Mouse (Mus musculus) lung, embryonic 14.5 days (tissue): ENCODE data around the gene BC035044. TPM values are rescaled to one million over a fixed set of nuclear protein-coding genes. Genes with fewer than 3 reads are reported as not detected.
"Not testable (repeated sequence)": the region's sequence is repeated elsewhere in the genome, so short reads cannot be mapped to it uniquely, and the experiment has no call there.

ENCODE experiments used
- ATAC-seq: fragments of 200-750 bp; cut with Nextera tagmentation; 2 replicates; pipeline ENCODE4 v1.8.0; 2017; ENCODE audit warnings: mild to moderate bottlenecking, moderate TSS enrichment, moderate library complexity; ENCODE audit not compliant: insufficient read depth
- DNase-seq: peaks from one replicate; pipeline ENCODE4 v3.0.0-alpha.2; 2015
- H3K27ac ChIP-seq: fragments of 300-500 bp; sonication (generic); 2 replicates; pipeline ENCODE4 v1.5.1; 2014; ENCODE audit warnings: low read depth, mild to moderate bottlenecking, moderate library complexity
- H3K27me3 ChIP-seq: fragments of 300-500 bp; sonication (generic); 2 replicates; pipeline ENCODE4 v1.6.1; 2014; ENCODE audit warnings: low read length, control low read depth; ENCODE audit not compliant: insufficient read depth
- H3K36me3 ChIP-seq: fragments of 300-500 bp; sonication (generic); 2 replicates; pipeline ENCODE4 v1.6.1; 2014; ENCODE audit warnings: control low read depth; ENCODE audit not compliant: insufficient read depth
- H3K4me1 ChIP-seq: fragments of 300-500 bp; sonication (generic); 2 replicates; pipeline ENCODE4 v1.6.1; 2014; ENCODE audit warnings: antibody characterized with exemption, control low read depth; ENCODE audit not compliant: insufficient read depth
- H3K4me2 ChIP-seq: fragments of 300-500 bp; sonication (generic); 2 replicates; pipeline ENCODE4 v1.6.1; 2014; ENCODE audit warnings: mild to moderate bottlenecking
- H3K4me3 ChIP-seq: fragments of 300-500 bp; sonication (generic); 2 replicates; pipeline ENCODE4 v1.5.1; 2014; ENCODE audit warnings: low read depth, low read length
- H3K9ac ChIP-seq: fragments of 300-500 bp; sonication (generic); 2 replicates; pipeline ENCODE4 v1.6.1; 2014
- H3K9me3 ChIP-seq: fragments of 300-500 bp; sonication (generic); 2 replicates; pipeline ENCODE4 v1.6.1; 2016; ENCODE audit warnings: low read depth, low read length, control low read depth
- CTCF ChIP-seq: IDR thresholded peaks from 2 replicates; pipeline ENCODE4 v1.5.1; 2016; ENCODE audit warnings: antibody characterized with exemption, low read depth
- WGBS: fragments of 180-500 bp; shearing (Covaris S2); extraction: QIAGEN DNeasy Blood & Tissue Kit; methylation state at CpG from one replicate; pipeline ENCODE4 v1.1.7; 2014; 5-methylcytosine and 5-hydroxymethylcytosine counted together
- microRNA-seq: library from miRNA; unstranded; fragments of <30 nt; microRNA quantifications from one replicate; pipeline ENCODE4, GENCODE M21; 2016; ENCODE audit warnings: borderline number of aligned reads
- polyA plus RNA-seq: library from polyadenylated mRNA; unstranded; fragments of >200 nt; fragmentation: Nextera tagmentation; extraction: Ambion mirVana; gene quantifications from 2 replicates; pipeline ENCODE4 v1.2.1, GENCODE M21; 2014

BC035044 gene
- polyA plus RNA-seq, 1 experiment from 2014 or later, result 1.2 TPM

- H3K4me1 ChIP-seq, result no peaks in the 10 kb centered on the region; the same call in 1 of the 2 replicates
- ATAC-seq (peak; percentile 95), DNase-seq (peak; percentile 98)
- no peaks in the 10 kb centered on the region for H3K9me3 ChIP-seq
- H3K4me2 ChIP-seq, result peak overlapping the region; percentile 73
- peak overlapping the region; percentile 81; the same call in 1 of the 2 replicates for H3K27ac ChIP-seq
- H3K9ac ChIP-seq, result peak overlapping the region; percentile 55
- TF ChIP-seq CTCF, result peak; percentile 99
- peak overlapping the region; percentile 46 for H3K4me3 ChIP-seq
- H3K36me3 ChIP-seq, result no peaks in the 10 kb centered on the region
- no peaks in the 10 kb centered on the region for H3K27me3 ChIP-seq
- 5% methylated on average over 26 of the region's 26 CpGs for WGBS
Measured at GRCm38 (mm10) chr6:128802999-128803857, 87.7 kb downstream of the BC035044 start.

- Histone ChIP-seq H3K36me3 (no peaks in the 10 kb centered on the region), H3K27me3 (no peaks in the 10 kb centered on the region), H3K9ac (peak overlapping the region; percentile 55), H3K9me3 (no peaks in the 10 kb centered on the region), H3K4me2 (peak overlapping the region; percentile 73), H3K4me1 (no peaks in the 10 kb centered on the region; the same call in 1 of the 2 replicates), H3K4me3 (peak overlapping the region; percentile 46), H3K27ac (peak overlapping the region; percentile 81; the same call in 1 of the 2 replicates)
- DNase-seq, result no peak
- ATAC-seq, result peak; percentile 57
- 12% methylated on average over 10 of the region's 10 CpGs for WGBS
- TF ChIP-seq CTCF, result no peak
Measured at GRCm38 (mm10) chr6:128802557-128802956, 88.4 kb downstream of the BC035044 start.

- H3K9me3 ChIP-seq, H3K4me3 ChIP-seq, H3K4me1 ChIP-seq, H3K27me3 ChIP-seq, H3K27ac ChIP-seq, DNase-seq, H3K4me2 ChIP-seq, ATAC-seq, H3K36me3 ChIP-seq, H3K9ac ChIP-seq: not testable (repeated sequence)
- 77% methylated on average over 5 of the region's 5 CpGs for WGBS
Measured at GRCm38 (mm10) chr6:128800696-128801095, 90.2 kb downstream of the BC035044 start.

GRCm38 (mm10) chr6:128799896-128800270, 91.0 kb downstream of the BC035044 start:
- Histone ChIP-seq H3K9ac (peak overlapping the region; percentile 65), H3K27me3 (no peaks in the 10 kb centered on the region), H3K4me2 (peak overlapping the region; percentile 57), H3K36me3 (no peaks in the 10 kb centered on the region), H3K27ac (peak overlapping the region; percentile 43; the same call in 1 of the 2 replicates), H3K4me3 (peak overlapping the region; percentile 57), H3K9me3 (no peaks in the 10 kb centered on the region), H3K4me1 (no peaks in the 10 kb centered on the region; the same call in 1 of the 2 replicates)
- no peak for TF ChIP-seq CTCF
- DNase-seq (peak; percentile 26), ATAC-seq (no peak)
- 16% methylated on average over 7 of the region's 7 CpGs for WGBS

- DNase-seq, result peak; percentile 97
- not testable (repeated sequence) for H3K4me1 ChIP-seq, H3K27me3 ChIP-seq, H3K9me3 ChIP-seq, H3K36me3 ChIP-seq
- Histone ChIP-seq H3K9ac (peak overlapping the region; percentile 65), H3K4me3 (peak overlapping the region; percentile 57), H3K27ac (peak overlapping the region; percentile 92), H3K4me2 (peak overlapping the region; percentile 72)
- under 1% methylated on average over 49 of the region's 49 CpGs for WGBS
- ATAC-seq, result peak; percentile 64
- TF ChIP-seq CTCF, result peak; percentile 87
Measured at GRCm38 (mm10) chr6:128799144-128799895, 91.6 kb downstream of the BC035044 start.

Small RNA genes lying within 50 kb of the gene (microRNA-seq; reads per million reads assigned to microRNA genes)
- gene Gm27336, result not detected

Other genes with a start within 250 kb of the BC035044 start
- not detected in 2 replicates for gene Clec2h, start 228.7 kb downstream of the BC035044 start, polyA plus RNA-seq
- not detected in 2 replicates for gene Klrb1, start 168.1 kb downstream of the BC035044 start, polyA plus RNA-seq
- gene Klrb1c, start 101.9 kb downstream of the BC035044 start, polyA plus RNA-seq, result 0.26 and 0.32 TPM in 2 replicates
- not detected in 2 replicates for gene Gm44511, start 64.8 kb downstream of the BC035044 start, polyA plus RNA-seq
- gene Klrb1b, start 64.8 kb downstream of the BC035044 start, polyA plus RNA-seq, result not detected in 2 replicates
- gene Clec2i, start 3.5 kb downstream of the BC035044 start, polyA plus RNA-seq, result 0.14 and 0.15 TPM in 2 replicates
- not detected in 2 replicates for gene Clec2g, start 43.3 kb upstream of the BC035044 start, polyA plus RNA-seq
- gene Klrb1f, start 154.8 kb upstream of the BC035044 start, polyA plus RNA-seq, result 0.21 and 0.47 TPM in 2 replicates
- gene Clec2e, start 209.8 kb upstream of the BC035044 start, polyA plus RNA-seq, result not detected in 2 replicates